Mouse (Mus musculus): ENCODE measurements around the gene Esyt1. TPM values are rescaled to one million over a fixed set of nuclear protein-coding genes. Genes with fewer than 3 reads are reported as not detected.
"Not testable (repeated sequence)": the region's sequence is repeated elsewhere in the genome, so short reads cannot be mapped to it uniquely, and the experiment has no call there.

Gene Esyt1
- 8.3 and 9.8 TPM in 2 replicates for polyA plus RNA-seq (2012; rRNA removed)

GRCm38 (mm10) chr10:128525671-128526308 lies at the start of gene Esyt1:
Gene Esyt1 (minus strand): TSS chr10:128525871.
- DNase-seq (ENCODE audit: extremely low spot score in 1 of 2, low spot score in 1 of 2), result peak; percentile 91 to 93

DNA sequence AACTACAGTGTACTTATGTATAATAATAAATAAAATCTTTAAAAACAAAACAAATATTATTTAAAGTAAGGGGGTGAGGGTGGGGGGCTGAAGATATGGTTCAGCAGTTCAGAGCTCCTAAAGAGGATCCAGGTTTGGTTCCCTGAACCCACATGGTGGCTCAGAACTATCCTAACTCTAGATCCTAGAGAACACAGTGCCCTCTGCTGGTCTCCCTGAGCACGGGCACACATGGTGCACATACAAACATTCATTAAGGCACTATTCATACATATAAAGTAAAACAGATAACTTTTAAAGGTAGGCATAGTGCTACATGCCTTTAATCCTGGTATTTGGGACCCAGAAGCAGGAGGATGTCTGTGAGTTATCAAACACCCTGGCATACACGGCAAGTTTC lies 49.4 kb upstream of the Esyt1 start:
- DNase-seq (ENCODE audit: extremely low spot score in 1 of 2, low spot score in 1 of 2), result no peak

DNA sequence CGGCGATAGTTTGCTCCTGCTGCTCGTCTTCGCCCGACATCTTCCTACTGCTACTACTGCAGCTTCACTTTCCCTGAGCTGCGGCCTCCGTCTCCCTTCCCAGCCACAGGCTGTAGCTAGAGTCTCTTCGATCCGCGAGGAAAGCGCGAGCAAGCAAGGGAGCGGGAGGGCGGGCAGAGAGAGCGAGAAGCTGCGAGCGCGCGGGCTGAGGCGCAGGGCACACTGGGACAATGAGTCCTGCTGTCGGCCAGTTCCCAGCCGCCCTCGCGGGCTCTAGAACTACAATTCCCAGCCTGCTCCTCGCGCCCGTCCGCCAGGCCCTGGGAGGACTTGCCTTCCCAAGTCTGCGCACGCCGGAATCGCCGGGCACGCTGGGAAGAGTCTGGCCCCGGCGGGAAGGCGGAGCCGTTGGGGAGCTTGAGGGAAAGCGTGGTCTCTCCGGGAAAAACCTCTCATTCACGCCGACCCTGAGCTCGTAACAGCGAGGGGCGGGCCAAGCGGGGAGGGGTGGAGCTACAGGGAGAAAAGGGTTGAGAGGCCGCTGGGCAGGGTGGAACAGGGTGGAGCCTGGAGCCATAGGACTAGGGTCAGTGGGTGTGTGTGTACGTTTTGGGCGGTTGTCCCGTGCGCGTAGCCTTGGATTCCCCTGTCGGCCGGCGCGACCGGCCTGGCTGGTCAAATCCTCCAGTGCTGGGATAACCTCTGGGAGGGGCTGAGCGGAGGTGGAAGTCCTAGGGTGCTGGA lies 40.3 kb upstream of the Esyt1 start, which contains the start of gene Pa2g4:
Pa2g4 (minus strand) TSS at position 200 of the 744 bp plus-strand sequence.
- DNase-seq (ENCODE audit: extremely low spot score in 1 of 2, low spot score in 1 of 2), result peak; percentile 97 to 99

DNA sequence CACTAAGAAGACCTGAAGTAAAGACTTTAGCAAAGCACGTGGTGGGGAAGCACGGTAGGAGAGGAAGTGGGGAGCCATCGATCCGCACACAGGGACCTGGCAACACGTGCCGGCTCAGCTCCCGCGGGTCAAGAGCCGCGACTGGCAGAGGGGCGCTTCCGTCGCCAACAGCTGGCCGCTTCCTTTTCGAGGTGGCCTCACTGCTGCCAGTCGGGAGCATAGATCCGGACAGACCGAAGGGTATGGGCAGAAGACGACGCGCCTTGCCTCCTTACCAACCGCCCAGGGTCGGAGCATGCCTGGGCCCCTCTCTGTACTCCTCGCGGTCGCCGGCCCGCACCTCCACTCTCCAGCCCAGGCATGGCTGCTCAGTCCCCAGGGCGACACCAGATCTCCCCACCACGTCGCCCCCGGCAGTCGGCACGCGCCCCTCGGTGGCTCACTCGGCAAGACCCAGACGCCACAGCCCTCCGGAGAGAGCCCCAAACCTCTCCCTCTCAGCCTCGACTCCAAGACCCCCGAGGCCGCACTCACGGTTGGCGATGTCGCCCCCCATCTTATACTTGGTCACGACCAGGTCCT lies 39.6 kb upstream of the Esyt1 start:
- DNase-seq (ENCODE audit: extremely low spot score in 1 of 2, low spot score in 1 of 2), result no peak

DNA sequence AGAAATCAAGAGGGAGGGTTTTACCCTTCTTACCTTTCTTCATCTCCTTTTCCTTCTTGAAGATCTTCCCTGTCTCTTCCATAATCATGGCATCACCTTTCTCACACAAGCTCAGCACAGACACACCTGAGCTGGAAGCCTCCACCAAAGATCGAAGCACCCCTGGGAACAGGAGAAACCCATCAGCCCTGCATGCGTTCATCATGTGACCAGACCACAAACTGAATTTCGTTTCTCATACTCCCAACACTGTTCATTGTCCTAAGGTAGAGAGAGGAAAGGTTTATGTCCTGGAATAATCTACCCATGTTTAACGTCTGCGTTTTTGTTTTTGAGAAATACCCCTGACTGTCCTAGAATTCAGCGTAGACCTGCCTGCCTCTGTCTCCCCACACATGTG lies 37.9 kb upstream of the Esyt1 start:
- no peak for DNase-seq (ENCODE audit: extremely low spot score in 1 of 2, low spot score in 1 of 2)

- no peak for DNase-seq (ENCODE audit: extremely low spot score in 1 of 2, low spot score in 1 of 2)
These were observed 31.3 kb upstream of the Esyt1 start for GRCm38 (mm10) chr10:128556963-128557362.

- DNase-seq (ENCODE audit: extremely low spot score in 1 of 2, low spot score in 1 of 2), result no peak
These were observed 30.6 kb upstream of the Esyt1 start for GRCm38 (mm10) chr10:128556286-128556685.

DNA sequence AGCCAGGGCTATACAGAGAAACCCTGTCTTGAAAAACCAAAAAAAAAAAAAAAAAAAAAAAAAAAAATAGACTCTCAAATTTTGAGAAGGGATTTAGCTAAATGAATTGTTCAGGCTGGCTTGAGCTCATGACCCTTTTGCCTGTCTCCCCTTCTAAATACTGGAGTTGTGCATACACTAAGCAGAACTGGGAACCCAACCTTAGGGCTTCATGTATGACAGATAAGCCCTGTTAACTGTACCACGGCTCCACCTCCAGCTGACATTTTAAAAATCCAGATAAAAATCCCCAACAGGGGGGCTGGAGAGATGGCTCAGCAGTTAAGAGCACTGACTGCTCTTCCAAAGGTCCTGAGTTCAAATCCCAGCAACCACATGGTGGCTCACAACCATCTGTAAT lies 29.9 kb upstream of the Esyt1 start:
- not testable (repeated sequence) for DNase-seq (ENCODE audit: extremely low spot score in 1 of 2, low spot score in 1 of 2)

DNA sequence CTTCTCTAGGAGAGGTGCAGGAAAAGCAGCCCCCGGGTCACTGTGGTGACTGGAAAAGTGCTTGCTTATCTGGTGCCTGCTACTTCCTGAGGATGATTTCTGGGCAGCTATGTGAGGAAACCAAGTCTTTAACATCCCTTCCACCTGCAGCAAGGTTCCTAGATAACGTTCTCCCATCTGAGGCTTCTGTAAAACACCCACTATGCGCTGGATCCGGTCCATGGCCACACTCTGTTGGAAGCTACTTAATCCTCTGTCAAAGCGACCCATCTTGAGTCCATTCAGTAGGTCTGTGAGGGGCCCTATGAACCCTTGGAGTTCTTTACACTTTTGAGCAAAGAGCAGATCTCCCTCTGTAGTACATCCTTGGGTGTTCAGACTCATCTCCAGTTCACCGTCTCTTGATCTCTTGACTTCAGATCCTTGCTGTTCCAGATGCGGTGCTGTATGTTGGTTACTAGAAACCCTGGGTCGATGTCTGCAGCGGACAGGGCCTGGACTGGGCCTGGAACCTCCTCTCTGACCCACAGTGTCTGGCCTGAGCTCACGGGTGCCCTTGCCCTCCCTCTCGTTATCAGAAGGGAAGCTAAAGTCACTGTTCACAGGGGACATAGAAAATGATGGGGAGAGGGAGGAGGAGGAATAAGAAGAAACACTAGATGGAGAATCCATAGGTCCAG lies 24.6 kb upstream of the Esyt1 start:
- DNase-seq (ENCODE audit: extremely low spot score in 1 of 2, low spot score in 1 of 2), result not testable (repeated sequence)

DNA sequence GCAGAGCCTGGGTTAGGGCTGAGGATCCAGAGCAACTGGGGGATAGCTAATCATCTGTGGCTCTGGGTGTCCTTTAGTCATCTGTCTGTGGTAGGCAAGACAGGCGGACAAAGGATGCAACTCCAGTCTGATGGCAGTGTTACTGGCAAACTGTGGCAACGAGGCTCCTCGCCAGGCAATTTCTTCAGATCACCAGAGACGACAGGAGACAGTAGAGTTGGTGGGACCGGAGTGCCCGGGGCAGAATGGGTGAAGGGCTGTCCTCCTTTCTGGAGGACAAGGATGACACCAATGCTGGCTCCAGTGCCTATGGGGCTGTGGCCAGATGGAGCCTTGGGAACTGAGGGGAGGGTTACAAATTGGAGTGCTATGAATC lies 24.0 kb upstream of the Esyt1 start:
- not testable (repeated sequence) for DNase-seq (ENCODE audit: extremely low spot score in 1 of 2, low spot score in 1 of 2)

GRCm38 (mm10) chr10:128548947-128549681 lies 23.4 kb upstream of the Esyt1 start, which contains the start of gene Rpl41:
Gene Rpl41 (minus strand): TSS chr10:128549305.
- DNase-seq (ENCODE audit: extremely low spot score in 1 of 2, low spot score in 1 of 2), result peak; percentile 93 to 94

GRCm38 (mm10) chr10:128548051-128548791 lies 22.6 kb upstream of the Esyt1 start:
- not testable (repeated sequence) for DNase-seq (ENCODE audit: extremely low spot score in 1 of 2, low spot score in 1 of 2)

DNA sequence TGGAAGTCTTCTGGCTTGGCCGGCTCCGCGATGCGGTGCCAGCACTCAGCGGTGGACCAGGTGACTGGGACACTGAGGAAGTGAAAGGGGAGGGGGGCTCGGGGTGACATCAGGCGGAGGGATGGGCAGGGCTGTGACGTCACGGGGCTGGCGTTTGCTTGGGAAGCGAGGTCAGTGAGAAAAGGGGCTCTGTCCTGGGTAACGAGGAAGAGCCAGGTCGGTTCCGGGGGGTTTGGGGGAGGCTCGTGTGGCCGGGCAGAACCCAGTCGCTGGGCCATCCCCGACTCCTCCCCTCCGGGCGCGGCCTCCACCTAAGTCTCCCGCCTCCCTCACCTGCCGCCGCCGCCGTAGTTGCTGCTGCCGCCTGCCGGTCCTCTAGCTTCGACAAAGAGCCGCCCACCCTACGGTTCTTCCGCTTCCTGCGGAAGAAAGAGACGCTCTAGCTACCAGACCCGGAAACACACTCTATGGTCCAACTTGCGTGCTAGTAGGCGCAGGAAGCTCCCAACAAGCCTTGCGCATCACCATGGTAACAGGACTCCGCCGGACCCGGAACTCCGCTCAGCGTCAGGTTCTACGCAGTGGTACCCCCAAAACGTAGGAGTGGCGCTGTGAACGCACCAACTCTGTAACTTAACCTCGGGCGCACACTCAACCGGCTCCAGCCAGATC lies 21.8 kb upstream of the Esyt1 start, which contains the start of gene Zc3h10:
Zc3h10 (minus strand) TSS at position 414 of the 672 bp plus-strand sequence.
- DNase-seq (ENCODE audit: extremely low spot score in 1 of 2, low spot score in 1 of 2), result peak; percentile 97

GRCm38 (mm10) chr10:128546787-128547186 lies 21.1 kb upstream of the Esyt1 start:
- no peak for DNase-seq (ENCODE audit: extremely low spot score in 1 of 2, low spot score in 1 of 2)

- DNase-seq (ENCODE audit: extremely low spot score in 1 of 2, low spot score in 1 of 2), result peak in 1 of 2 experiments; percentile 58
These were observed 20.7 kb upstream of the Esyt1 start for GRCm38 (mm10) chr10:128546361-128546760.

DNA sequence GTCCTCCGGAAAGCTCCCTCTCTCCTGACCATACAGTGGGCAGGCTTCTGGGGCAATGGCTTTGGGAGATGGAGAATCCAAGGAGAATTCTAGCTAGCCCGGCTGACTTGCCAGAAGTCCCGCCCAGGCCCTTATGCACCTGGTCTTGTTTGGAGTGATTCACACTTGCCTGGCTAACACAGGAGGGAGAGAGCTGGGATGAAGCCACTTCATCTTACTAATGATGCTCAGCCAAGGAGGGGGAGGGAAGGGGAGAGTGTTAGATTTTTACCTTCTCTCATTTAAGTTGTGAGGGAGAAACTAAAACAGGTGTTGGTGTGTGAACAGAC lies 19.9 kb upstream of the Esyt1 start:
- DNase-seq (ENCODE audit: extremely low spot score in 1 of 2, low spot score in 1 of 2), result no peak

GRCm38 (mm10) chr10:128544674-128545569 lies 19.3 kb upstream of the Esyt1 start:
- no peak for DNase-seq (ENCODE audit: extremely low spot score in 1 of 2, low spot score in 1 of 2)

DNA sequence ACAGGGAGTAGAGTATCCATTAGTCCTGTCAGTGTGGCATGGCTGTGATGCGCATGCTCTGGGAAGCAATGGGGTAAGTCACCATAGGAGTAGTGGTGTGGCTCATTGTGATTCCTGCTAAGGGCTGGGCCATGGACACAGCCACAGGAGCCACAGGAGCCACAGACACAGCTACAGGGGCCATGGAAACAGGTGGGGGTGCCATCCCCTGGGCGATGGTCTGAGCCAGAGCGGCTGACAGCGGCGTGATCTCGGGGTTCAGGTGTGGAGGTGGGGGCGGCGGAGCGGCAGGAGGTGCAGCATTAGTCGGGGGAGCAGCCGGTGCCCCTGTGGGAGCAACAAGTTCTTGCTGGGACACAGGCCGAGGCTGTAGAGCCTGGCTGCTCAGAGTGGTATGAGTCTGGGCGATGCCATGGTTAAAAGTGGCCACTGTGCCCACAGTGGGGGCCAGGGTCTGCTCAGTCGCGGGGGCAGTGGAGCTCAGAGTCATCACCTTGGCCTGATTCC lies 18.5 kb upstream of the Esyt1 start:
- DNase-seq (ENCODE audit: extremely low spot score in 1 of 2, low spot score in 1 of 2), result no peak
